Mouse (Mus musculus) kidney, embryonic 16.5 days (tissue): ENCODE results near the gene Dhrs1. TPM values are rescaled to one million over a fixed set of nuclear protein-coding genes. Genes with fewer than 3 reads are reported as not detected.

Experiments
- ATAC-seq: fragments of 200-750 bp; cut with Nextera tagmentation; 2 replicates; pipeline ENCODE4 v1.8.0; 2017; ENCODE audit warnings: moderate TSS enrichment; ENCODE audit not compliant: low FRiP score, low TSS enrichment
- H3K27ac ChIP-seq: fragments of 300-500 bp; sonication (generic); 2 replicates; pipeline ENCODE4 v1.5.1; 2014; ENCODE audit warnings: low read length
- H3K27me3 ChIP-seq: fragments of 300-500 bp; sonication (generic); 2 replicates; pipeline ENCODE4 v1.6.1; 2014; ENCODE audit warnings: low read length, control low read depth, mixed read lengths; ENCODE audit not compliant: insufficient read depth
- H3K36me3 ChIP-seq: fragments of 300-500 bp; sonication (generic); 2 replicates; pipeline ENCODE4 v1.6.1; 2014; ENCODE audit warnings: low read length, control low read depth, mixed read lengths; ENCODE audit not compliant: insufficient read depth
- H3K4me1 ChIP-seq: fragments of 300-500 bp; sonication (generic); 2 replicates; pipeline ENCODE4 v1.6.1; 2014; ENCODE audit warnings: low read length, control low read depth, mixed read lengths; ENCODE audit not compliant: insufficient read depth
- H3K4me2 ChIP-seq: fragments of 300-500 bp; sonication (generic); replicated peaks from 2 replicates; pipeline ENCODE4 v1.6.1; 2014; ENCODE audit warnings: low read depth, low read length
- H3K4me3 ChIP-seq: fragments of 300-500 bp; sonication (generic); 2 replicates; pipeline ENCODE4 v1.5.1; 2014; ENCODE audit warnings: mild to moderate bottlenecking, low read length
- H3K9ac ChIP-seq: fragments of 300-500 bp; sonication (generic); replicated peaks from 2 replicates; pipeline ENCODE4 v1.6.1; 2014; ENCODE audit warnings: low read length
- H3K9me3 ChIP-seq: fragments of 300-500 bp; sonication (generic); 2 replicates; pipeline ENCODE4 v1.6.1; 2016; ENCODE audit warnings: low read length, control low read depth
- WGBS: fragments of 180-500 bp; shearing (Covaris S2); extraction: QIAGEN DNeasy Blood & Tissue Kit; methylation state at CpG from one replicate; pipeline ENCODE4 v1.1.7; 2014; 5-methylcytosine and 5-hydroxymethylcytosine counted together
- polyA plus RNA-seq: library from polyadenylated mRNA; unstranded; fragments of >200 nt; fragmentation: Nextera tagmentation; extraction: Ambion mirVana; gene quantifications from 2 replicates; pipeline ENCODE4 v1.2.1, GENCODE M21; 2015

Dhrs1 gene
- polyA plus RNA-seq, 1 experiment from 2014 or later, result 119 TPM

DNA sequence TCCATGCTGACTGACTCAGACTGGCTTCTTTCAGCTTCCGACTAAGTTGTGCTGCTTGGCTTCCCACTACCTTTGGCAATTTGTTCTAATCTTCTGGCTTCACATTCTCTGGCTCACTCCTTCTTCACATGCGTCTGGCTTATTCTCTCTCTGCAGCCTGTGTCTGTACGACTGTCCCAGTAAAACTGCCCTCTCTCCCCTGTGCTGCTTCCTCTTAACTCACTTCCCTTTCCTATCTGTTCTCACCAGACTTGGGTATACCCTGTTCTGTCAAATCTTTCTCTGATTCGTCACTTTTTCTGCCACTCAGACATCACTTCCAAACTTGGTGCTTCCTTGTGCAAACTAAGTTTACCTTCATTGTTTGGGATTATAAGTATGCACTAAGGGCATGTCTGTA, 48.3 kb downstream of the Dhrs1 start:
- Histone ChIP-seq H3K4me1 (peaks cover 10% of the 10 kb centered on the region; the same call in 1 of the 2 replicates), H3K27ac (no peak overlapping the region), H3K9ac (no peak overlapping the region), H3K4me3 (no peak overlapping the region), H3K9me3 (no peaks in the 10 kb centered on the region), H3K36me3 (no peaks in the 10 kb centered on the region), H3K27me3 (no peaks in the 10 kb centered on the region), H3K4me2 (no peak overlapping the region)
- WGBS, result 82% methylated on average over 4 of the region's 4 CpGs
- ATAC-seq, result no peak

DNA sequence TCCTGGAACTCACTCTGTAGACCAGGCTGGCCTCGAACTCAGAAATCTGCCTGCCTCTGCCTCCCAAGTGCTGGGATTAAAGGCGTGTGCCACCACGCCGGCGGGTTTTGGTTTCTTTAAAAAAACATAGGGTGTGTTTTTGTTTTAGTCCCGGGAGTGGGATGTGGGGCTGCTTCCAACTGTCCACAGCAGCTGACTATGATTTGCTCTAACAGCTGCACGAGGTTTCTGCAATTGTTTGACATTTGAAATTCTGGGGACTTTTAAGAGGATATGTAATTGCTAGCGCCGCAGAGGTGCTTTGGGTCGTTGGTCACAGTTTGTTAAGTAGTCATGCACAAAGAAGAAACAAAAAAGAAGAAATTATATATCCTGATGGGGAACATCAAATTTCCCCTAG, 56.1 kb downstream of the Dhrs1 start:
- Histone ChIP-seq H3K4me1 (no peaks in the 10 kb centered on the region), H3K27ac (no peak overlapping the region), H3K9me3 (no peaks in the 10 kb centered on the region), H3K36me3 (no peaks in the 10 kb centered on the region), H3K4me2 (no peak overlapping the region), H3K27me3 (no peaks in the 10 kb centered on the region), H3K4me3 (no peak overlapping the region), H3K9ac (no peak overlapping the region)
- WGBS, result 50% methylated on average over 10 of the region's 10 CpGs
- no peak for ATAC-seq

Other genes starting within 250 kb of the Dhrs1 start
- gene Cpne6, start 235.2 kb downstream of the Dhrs1 start, polyA plus RNA-seq, result 0.21 and 0.46 TPM in 2 replicates
- gene Nrl, start 220.7 kb downstream of the Dhrs1 start, polyA plus RNA-seq, result not detected in 2 replicates
- gene Pck2, start 205.4 kb downstream of the Dhrs1 start, polyA plus RNA-seq, result 64.2 and 66.0 TPM in 2 replicates
- 117 TPM in 2 replicates for gene Dcaf11, start 185.7 kb downstream of the Dhrs1 start, polyA plus RNA-seq
- gene A730061H03Rik, start 185.3 kb downstream of the Dhrs1 start, polyA plus RNA-seq, result 1.2 and 1.6 TPM in 2 replicates
- 4.5 and 4.6 TPM in 2 replicates for gene Fitm1, start 170.1 kb downstream of the Dhrs1 start, polyA plus RNA-seq
- 156 and 168 TPM in 2 replicates for gene Psme1, start 167.6 kb downstream of the Dhrs1 start, polyA plus RNA-seq
- 9.3 and 9.5 TPM in 2 replicates for gene Emc9, start 160.4 kb downstream of the Dhrs1 start, polyA plus RNA-seq
- gene Psme2, start 154.6 kb downstream of the Dhrs1 start, polyA plus RNA-seq, result 207 and 226 TPM in 2 replicates
- 21.3 and 26.2 TPM in 2 replicates for gene Rnf31, start 154.0 kb downstream of the Dhrs1 start, polyA plus RNA-seq
- 16.8 and 17.7 TPM in 2 replicates for gene Irf9, start 142.1 kb downstream of the Dhrs1 start, polyA plus RNA-seq
- gene Rec8, start 127.7 kb downstream of the Dhrs1 start, polyA plus RNA-seq, result 23.0 and 24.2 TPM in 2 replicates
- gene Ipo4, start 109.7 kb downstream of the Dhrs1 start, polyA plus RNA-seq, result 120 and 130 TPM in 2 replicates
- gene Gm49378, start 107.8 kb downstream of the Dhrs1 start, polyA plus RNA-seq, result 1.5 and 1.6 TPM in 2 replicates
- 137 and 139 TPM in 2 replicates for gene Tm9sf1, start 101.9 kb downstream of the Dhrs1 start, polyA plus RNA-seq
- 1.1 and 1.3 TPM in 2 replicates for gene Tssk4, start 95.5 kb downstream of the Dhrs1 start, polyA plus RNA-seq
- gene Mdp1, start 85.2 kb downstream of the Dhrs1 start, polyA plus RNA-seq, result 59.8 and 61.0 TPM in 2 replicates
- 74.1 and 74.2 TPM in 2 replicates for gene Gmpr2, start 73.7 kb downstream of the Dhrs1 start, polyA plus RNA-seq
- 514 and 521 TPM in 2 replicates for gene Nedd8, start 73.6 kb downstream of the Dhrs1 start, polyA plus RNA-seq
- 43.9 and 44.5 TPM in 2 replicates for gene Tinf2, start 63.9 kb downstream of the Dhrs1 start, polyA plus RNA-seq
- 2.9 and 3.0 TPM in 2 replicates for gene Tgm1, start 31.8 kb downstream of the Dhrs1 start, polyA plus RNA-seq
- gene Rabggta, start 23.4 kb downstream of the Dhrs1 start, polyA plus RNA-seq, result 43.3 and 46.2 TPM in 2 replicates
- 40.6 and 41.9 TPM in 2 replicates for gene Nop9, start within 50 bp of the Dhrs1 start, polyA plus RNA-seq
- 21.1 and 21.3 TPM in 2 replicates for gene Cideb, start 12.8 kb upstream of the Dhrs1 start, polyA plus RNA-seq
- gene Ltb4r2, start 15.7 kb upstream of the Dhrs1 start, polyA plus RNA-seq, result 0.41 and 0.45 TPM in 2 replicates
- 0.54 and 0.92 TPM in 2 replicates for gene Ltb4r1, start 20.3 kb upstream of the Dhrs1 start, polyA plus RNA-seq
- gene Adcy4, start 38.4 kb upstream of the Dhrs1 start, polyA plus RNA-seq, result 16.7 and 19.7 TPM in 2 replicates
- 39.3 and 43.4 TPM in 2 replicates for gene Ripk3, start 43.2 kb upstream of the Dhrs1 start, polyA plus RNA-seq
- gene Nfatc4, start 77.5 kb upstream of the Dhrs1 start, polyA plus RNA-seq, result 38.2 and 38.7 TPM in 2 replicates
- 22.5 and 25.1 TPM in 2 replicates for gene Nynrin, start 108.3 kb upstream of the Dhrs1 start, polyA plus RNA-seq
- 0.42 and 0.74 TPM in 2 replicates for gene Cbln3, start 138.7 kb upstream of the Dhrs1 start, polyA plus RNA-seq
- 18.7 and 19.3 TPM in 2 replicates for gene Khnyn, start 139.3 kb upstream of the Dhrs1 start, polyA plus RNA-seq
- gene Sdr39u1, start 154.6 kb upstream of the Dhrs1 start, polyA plus RNA-seq, result 71.1 and 75.8 TPM in 2 replicates
- 2.0 and 2.3 TPM in 2 replicates for gene Cma1, start 199.0 kb upstream of the Dhrs1 start, polyA plus RNA-seq
- not detected in 2 replicates for gene Cma2, start 205.3 kb upstream of the Dhrs1 start, polyA plus RNA-seq